Mouse (Mus musculus) cerebellum, adult (tissue): ENCODE results near the gene Mst1r.

Source experiments
- ATAC-seq: cut with Nextera tagmentation; 2 replicates; pipeline ENCODE4 v1.9.2; 2017; ENCODE audit warnings: mild to moderate bottlenecking, moderate library complexity, mixed read lengths; ENCODE audit not compliant: insufficient number of reproducible peaks, low FRiP score, low TSS enrichment

Gene Mst1r

DNA sequence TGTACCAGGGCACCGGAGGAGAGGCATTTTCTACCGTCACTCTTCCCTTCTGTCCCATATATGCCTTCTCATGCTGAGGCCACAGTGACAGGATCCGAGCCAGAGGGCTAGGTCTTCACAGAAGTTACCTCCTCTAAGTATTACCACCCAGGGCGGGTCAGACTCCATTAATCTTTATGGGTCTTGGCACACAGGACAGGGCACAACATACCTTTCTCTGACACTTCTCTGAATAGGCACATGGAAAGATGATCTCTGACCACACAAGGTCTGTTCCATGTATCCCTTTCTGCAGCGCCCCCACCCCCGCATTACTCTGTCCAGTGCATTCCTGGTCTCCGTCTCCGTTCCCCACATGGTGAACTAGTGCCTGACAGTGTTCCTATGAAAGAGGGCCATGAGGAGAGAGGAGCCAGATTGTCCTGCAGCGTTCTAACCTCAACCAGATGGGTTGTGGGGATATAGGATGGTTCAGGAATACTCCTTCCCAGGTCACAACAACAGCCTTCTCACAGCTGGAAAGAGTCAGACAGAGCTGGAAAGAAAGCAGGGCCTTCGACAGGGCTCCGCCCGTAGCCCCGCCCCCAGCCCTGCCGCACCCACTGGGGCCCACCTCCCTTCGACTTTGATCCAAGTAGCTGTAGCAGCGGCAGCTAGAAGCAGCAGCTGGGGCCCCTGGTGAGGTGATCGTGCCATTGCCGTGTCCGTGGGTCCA, at the start of gene Mst1r:
Mst1r (plus strand) TSS at position 622 of the 715 bp plus-strand sequence.
- no peak for ATAC-seq

DNA sequence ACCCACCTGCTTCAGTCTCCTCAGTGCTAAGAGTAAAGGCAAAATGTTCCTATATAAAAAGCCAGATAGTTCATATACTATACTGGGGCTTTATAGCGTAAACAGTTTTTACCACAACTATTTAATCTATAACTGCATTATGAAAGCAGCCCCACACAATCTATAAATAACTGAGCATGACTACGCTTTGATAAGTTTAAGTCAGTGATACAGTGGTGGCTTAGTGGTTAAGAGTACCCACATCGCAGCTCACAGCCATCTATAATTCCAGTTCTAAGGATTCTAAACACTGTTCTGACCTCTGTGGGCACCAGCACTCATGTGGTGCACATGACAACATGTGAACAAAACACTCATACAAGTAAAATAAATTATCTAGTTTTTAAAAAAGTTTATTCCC, 48.3 kb upstream of the Mst1r start:
- no peak for ATAC-seq

DNA sequence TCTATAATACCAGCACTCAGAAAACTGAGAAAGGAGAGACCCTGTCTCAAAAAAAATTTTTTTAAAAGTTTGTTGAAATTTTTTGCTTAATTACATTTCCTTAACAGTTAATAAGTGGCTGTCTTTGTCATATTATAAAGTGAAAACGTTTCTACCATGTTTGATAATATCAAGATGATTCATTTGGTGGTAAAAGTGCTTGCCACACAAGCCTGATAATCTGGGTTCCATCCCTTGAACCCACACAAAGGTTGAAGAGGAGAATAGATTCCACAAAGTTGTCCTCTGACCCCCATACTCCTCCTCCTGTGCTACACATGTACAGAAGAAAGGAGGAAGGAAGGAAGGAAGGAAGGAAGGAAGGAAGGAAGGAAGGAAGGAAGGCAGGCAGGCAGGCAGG, 42.2 kb upstream of the Mst1r start:
- no peak for ATAC-seq

DNA sequence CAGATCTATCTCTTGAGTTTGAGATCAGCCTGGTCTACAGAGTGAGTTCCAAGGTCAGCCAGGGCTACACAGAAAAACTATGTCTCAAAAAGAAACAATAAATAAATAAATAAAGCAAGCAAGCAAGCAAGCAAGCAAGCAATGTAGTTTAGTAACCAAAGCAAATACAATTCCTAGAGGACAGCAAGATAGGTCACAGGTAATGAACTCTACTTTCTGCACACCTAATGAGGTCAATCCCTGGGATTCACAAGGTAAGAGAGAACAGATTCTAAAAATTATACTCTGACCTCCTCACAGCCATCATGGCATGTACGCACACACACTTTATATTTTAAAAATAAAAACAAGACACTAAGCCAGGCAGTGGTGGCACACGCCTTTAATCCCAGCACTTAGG, 40.6 kb upstream of the Mst1r start:
- no peak for ATAC-seq

DNA sequence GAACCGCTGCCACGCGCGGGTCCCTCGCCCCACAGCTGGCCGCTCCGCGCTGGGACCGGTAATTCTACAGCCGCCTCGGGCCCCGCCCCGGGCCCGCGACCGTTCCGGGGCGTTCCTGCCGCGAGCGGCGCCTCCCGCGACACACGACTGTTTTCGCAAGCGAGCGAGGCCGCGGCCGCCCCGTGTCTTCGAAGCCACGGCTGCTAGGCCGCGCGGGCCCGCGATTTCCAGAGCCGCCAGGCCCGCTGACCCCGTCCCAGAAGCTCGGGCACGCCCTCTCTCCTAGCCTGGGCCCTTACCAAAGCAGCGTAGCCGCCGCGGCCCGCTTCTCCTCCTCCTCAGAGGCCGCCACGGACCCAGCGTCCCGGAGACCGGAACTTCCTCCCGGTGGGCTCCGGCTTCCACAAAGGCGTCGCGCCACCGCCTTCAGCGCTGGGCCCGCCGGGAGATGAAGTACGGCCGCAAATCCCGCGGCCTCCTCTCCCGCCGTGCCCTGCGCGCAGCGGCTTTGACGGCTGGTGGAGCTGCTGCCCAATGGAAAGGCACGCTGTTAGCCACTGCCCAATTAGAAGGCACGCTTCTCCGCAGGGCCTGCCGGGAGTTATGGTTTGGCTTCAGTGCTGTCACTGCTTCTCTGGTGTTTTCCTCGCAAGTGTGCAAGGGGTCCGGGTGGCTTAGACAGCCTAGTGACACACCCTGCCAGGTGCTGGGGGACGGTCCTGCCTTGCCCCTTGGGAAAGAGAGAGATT, 34.1 kb upstream of the Mst1r start:
- ATAC-seq: peak; percentile 100

DNA sequence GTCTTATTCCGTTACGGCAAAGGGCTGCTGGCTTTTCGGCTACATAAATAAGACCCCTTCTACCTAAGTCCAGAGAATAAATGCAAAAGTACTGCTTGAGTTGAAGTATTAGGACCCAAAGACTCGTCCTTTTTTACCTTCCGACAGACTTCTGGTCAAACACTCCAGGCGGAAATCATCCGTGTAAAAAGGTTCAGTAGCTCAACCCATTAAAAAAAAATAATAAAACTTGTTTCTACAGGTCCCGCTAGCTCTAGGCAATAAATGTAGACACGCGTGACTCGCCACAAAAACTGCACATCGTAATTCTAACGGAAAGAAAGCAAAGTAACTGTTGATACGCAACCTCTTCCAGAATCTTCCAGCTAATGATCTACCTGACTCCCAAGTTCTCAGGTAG, 33.5 kb upstream of the Mst1r start, which contains the start of gene Rbm6:
Rbm6 (minus strand) TSS at position 101 of the 400 bp plus-strand sequence.
- no peak for ATAC-seq

DNA sequence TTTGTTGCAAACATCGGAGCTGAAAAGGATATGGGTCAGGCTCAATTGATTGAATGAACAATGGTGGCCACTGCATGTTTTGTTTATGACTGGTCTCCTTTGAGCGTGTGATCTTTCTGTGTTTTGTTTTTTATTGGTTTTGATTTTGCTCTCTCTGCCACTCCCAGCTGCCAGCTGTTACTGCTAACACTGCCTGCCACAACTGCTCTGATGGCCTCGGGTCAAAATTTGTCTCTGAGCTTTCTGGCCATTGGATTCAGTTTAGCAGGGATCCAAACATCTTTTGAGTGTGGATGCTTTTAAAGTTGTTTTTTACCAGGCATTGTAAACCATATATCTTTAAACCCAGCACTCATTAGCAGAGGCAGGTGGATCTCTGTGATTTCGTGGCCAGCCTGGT, 26.3 kb upstream of the Mst1r start:
- no peak for ATAC-seq

DNA sequence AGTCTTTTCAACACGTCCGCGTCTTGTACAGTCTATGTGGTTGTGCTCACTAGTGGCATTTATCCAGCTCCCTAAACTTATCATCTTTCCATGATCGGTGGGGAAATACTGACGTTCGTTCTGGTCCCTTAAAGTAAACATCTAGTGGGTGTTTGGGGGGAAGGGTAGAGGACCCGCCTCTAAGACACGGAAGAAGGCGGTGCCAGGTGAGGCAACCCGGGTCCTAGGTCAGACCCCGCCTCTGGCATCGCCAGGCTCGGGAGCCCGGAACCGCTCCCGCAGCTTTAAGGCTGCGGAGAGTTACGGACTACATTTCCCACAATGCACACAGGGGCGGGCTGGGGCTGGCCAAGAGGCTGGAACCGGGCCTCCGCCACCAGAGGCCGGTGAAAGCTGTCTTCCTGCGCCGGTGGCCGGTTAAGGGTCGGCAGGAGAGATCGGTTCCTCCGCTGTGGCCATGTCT, 18.8 kb upstream of the Mst1r start, which contains the start of gene Mon1a:
Mon1a (plus strand) TSS at position 348 of the 463 bp plus-strand sequence.
- ATAC-seq: peak; percentile 97

DNA sequence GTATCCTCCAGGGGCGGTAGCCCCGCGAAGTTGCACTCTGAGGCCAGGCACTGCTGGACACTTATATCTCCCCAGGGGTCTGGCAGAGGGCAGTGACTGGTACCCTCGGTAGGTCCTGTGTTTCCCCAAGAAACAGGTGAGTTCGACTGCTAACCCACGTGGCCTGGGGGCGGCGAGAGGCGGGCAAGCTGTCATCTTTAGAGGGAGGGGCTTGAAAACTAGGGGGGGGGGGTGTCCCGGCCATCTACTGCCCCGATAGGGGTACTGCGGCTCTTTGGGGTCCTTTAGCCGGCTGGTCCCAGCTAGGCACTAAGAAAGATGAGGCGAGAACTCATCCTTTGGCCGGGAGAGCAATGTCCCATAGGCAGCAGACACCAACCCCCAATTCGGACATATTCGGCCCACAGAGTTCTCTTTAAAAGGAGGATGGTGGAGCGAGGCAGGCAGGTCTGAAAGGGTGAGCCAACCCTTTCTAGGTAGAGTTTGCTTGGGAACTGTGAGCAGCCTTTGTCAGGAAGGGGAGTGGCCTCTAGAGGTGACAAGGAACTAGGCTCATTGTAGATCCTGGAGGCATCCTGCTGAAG, 18.3 kb upstream of the Mst1r start:
- ATAC-seq: peak; percentile 66; the same call in 1 of the 2 replicates

DNA sequence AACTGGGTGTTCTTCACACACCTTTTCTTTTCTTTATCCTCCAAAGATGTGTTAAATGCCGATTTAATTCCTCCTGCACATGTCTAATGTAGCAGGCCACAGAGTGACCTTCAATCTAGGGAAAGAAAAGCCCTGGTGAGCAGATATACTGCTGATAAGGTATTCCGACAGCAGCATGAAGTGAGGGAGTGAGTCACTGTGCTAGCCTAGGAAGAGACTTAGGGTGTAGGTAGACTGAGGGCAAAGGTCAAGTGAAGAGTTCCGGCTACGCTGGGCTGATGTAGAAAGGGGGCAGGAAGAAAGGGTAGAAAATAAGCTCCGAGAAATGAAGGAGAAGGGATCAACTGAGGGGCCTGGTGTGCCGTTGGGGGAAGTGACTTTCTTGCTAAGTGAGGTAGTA, 16.4 kb upstream of the Mst1r start:
- no peak for ATAC-seq

DNA sequence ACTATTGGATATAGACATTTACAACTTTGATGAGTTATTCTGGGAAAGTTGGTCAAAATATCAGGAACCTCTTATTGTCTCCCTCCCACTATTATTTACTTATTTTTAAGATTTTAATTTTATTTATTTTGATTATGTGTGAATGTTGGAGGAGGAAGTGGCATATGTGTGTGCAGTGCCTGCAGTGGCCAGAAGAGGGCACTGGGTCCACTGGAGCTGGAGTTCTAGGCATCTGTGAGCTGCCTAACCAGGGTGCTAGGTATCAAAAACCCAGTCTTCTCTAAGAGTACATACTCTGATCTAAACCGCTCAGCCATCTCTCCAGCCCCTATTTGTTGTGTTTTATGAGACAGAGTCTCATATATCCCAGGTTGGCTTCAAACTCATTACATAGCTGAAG, 15.7 kb upstream of the Mst1r start:
- no peak for ATAC-seq

DNA sequence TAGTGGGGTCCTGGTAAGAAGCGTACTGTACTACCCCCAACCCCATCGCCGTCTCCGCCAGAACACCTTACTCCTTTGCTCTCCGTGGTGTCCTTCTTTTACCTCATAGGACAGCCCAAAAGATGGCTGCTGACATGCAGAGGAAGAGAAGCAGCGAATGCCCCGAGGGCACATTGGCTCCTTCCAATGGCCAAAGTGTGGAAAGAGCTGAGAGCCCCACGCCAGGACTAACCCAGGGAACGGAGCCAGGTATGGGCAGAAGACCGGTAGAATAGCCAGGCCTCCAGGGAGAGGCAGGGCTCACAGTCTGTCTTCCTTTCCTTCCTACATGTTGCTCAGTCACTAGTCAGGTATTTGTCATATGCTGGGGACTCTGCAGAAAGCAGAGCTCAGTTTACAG, 8.1 kb upstream of the Mst1r start:
- no peak for ATAC-seq

DNA sequence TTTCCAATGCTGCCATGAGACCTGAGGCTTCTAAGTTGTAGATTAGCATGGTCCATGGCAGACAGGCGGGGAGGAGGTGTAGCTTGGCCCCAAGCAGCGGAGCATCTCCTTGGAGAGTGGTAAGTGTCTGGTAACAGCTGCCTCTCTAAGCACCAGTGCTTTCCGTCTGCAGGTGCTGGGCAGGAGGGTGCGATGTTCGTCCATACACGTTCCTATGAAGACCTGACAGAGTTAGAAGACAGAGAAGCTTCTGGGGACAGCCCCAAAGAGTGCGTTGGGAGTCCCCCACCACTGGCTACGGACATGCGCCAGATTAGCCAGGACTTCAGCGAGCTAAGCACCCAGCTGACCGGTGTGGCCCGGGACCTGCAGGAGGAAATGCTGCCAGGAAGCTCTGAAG, 6.8 kb upstream of the Mst1r start:
- no peak for ATAC-seq

DNA sequence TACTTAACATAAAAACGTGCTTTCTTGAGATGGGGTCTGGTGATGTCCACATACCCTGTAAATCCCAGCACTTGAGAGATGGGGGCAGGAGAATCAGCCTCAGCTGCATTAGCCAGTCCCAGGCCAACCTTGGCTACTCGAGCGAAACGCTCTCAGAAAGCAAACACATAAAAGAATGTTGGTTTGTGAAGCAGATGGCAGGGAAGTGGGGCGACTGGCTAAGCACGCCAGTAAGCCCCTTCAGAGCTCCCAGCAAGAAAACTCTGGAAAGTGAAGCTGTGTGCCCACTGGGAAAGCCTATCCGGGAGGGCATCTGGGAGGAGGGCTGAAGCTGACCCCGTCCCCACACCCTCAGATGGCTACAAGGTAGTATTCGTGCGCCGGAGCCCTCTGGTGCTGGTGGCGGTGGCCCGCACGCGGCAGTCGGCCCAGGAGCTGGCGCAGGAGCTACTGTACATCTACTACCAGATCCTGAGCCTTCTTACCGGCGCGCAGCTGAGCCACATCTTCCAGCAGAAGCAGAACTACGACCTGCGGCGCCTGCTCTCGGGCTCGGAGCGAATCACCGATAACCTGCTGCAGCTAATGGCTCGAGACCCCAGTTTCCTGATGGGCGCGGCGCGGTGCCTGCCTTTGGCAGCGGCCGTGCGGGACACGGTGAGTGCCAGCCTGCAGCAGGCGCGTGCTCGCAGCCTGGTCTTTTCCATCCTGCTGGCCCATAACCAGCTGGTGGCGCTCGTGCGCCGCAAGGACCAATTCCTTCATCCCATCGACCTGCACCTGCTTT, 5.6 kb upstream of the Mst1r start:
- peak; percentile 83 for ATAC-seq

DNA sequence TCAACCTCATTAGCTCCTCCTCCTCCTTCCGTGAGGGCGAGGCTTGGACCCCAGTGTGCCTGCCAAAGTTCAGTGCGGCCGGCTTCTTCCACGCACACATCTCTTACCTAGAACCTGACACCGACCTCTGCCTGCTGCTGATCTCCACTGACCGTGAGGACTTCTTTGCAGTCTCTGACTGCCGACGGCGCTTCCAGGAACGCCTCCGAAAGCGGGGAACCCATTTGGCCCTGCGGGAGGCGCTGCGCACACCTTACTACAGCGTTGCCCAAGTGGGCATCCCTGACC, 5.1 kb upstream of the Mst1r start:
- ATAC-seq: no peak; the same call in 1 of the 2 replicates

DNA sequence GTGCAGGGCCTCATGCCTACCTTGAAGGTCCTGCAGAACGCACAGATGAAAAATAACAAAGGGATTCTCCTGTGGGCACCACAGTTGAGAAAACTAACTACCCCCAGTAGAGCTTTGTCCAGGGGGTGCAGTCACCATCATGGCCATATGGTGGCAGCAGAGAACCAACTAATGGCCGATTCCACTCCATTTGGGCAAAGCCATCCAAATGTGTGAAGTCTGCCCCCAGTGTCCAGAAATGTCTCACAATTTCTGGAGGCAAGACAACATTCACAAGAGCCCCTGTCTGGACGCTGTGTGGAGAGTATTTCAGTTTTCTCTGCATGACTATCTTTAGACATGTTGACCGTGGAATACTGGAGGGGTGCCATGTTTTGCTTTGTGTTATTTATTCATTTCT, 1.9 kb upstream of the Mst1r start:
- 0 out of 2 replicates have a peak, but pooled peaks have one; percentile 18 for ATAC-seq

DNA sequence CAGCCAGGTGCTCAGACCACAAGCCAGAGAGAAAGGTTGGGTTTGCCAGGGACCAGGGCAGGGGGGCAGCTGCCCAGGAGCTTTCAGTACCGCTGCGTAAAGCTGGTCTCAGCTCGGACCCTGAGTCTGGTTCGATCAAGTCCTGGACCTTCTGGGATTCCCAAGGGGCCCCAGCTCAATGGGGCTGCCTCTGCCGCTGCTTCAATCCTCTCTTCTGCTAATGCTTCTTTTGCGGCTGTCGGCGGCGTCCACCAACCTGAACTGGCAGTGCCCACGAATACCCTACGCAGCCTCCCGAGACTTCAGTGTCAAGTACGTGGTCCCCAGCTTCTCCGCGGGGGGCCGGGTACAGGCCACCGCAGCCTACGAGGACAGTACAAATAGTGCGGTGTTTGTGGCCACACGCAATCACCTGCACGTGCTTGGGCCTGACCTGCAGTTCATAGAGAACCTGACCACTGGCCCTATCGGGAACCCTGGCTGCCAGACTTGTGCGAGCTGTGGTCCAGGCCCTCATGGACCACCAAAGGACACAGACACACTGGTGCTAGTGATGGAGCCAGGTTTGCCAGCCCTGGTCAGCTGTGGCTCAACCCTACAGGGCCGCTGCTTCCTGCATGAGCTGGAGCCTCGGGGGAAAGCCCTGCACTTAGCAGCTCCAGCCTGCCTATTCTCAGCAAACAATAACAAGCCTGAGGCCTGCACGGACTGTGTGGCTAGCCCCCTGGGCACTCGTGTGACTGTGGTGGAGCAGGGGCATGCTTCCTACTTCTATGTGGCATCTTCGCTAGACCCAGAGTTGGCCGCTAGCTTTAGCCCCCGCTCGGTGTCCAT, 511 bp downstream of the Mst1r start:
- no peak for ATAC-seq

DNA sequence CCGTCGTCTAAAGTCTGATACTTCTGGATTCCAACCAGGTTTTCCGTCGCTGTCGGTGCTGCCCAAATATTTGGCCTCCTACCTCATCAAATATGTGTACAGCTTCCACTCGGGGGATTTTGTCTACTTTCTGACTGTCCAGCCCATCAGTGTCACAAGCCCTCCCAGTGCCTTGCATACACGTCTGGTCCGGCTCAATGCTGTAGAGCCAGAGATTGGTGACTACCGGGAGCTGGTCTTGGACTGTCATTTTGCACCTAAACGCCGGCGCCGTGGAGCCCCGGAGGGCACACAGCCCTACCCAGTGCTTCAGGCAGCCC, 1.1 kb downstream of the Mst1r start:
- ATAC-seq: no peak

DNA sequence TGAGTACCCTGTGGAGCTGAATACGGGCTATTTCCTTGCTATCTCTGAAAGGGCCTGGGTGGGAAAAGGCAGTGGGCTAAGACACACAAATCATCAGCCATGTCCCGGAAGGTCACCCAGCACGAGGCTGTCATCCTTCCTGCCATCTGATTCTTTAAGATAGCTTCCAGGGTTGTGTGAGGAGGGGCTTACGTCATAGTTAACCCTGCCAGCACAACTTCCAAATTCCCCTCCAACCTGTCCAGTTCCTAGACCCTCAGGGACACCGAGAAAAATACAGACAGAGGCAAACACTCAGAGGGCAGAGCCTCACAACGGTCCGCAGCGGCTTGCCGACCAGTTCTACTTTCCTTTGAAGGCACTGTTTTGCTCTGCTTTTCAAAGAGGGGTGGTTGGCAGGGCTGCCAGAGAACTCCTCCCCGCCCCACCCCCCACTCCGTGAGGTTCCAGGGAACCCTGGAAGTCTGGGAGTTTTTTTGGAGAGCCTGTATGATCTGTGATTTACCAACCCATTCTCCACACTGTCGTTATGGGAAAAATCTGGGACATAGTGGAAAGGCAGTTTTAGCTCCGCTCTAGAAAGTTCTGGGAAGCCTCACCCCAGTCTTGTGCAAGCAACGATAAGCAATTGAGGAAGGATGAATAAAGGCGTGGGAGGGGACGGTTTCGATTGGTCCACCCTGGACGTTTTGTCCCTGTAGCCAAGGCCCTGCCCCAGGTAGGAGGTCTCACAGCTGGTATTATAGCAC, 1.9 kb downstream of the Mst1r start:
- ATAC-seq: no peak
